Mouse (Mus musculus) erythroid progenitor cell, adult 5-6 weeks (primary cell): ENCODE data around the gene Ap1s2. TPM values are rescaled to one million over a fixed set of nuclear protein-coding genes. Genes with fewer than 3 reads are reported as not detected.

ENCODE experiments used
- ATAC-seq: replicated peaks from 2 replicates; pipeline ENCODE4 v1.8.0; 2016; ENCODE audit warnings: moderate number of reproducible peaks, mild to moderate bottlenecking, moderate TSS enrichment, inconsistent platforms; ENCODE audit not compliant: poor library complexity, low FRiP score, severe bottlenecking
- total RNA-seq, 2 experiments: library from RNA; stranded (forward) in 1 of 2; stranded (reverse) in 1 of 2; fragments of 150-400 nt in 1 of 2; fragments of 186-747, 209-891 nt in 1 of 2; gene quantifications; 2 replicates each; pipeline versions ENCODE4 v1.2.3 to v1.2.4; 2015 to 2017; ENCODE audit warnings: low replicate concordance in 2 of 2

Gene Ap1s2
- total RNA-seq, 2 experiments from 2014 or later = 14.2 to 26.0 TPM

GRCm38 (mm10) chrX:163957803-163958466 lies 49.1 kb downstream of the Ap1s2 start:
- ATAC-seq = peak; percentile 87

GRCm38 (mm10) chrX:163958467-163958875 lies 49.7 kb downstream of the Ap1s2 start, which contains the start of gene Zrsr2:
TSS of gene Zrsr2 (minus strand) at chrX:163958661.
- ATAC-seq = peak; percentile 91

GRCm38 (mm10) chrX:163981092-163981491 lies 72.3 kb downstream of the Ap1s2 start:
- no peak for ATAC-seq

DNA sequence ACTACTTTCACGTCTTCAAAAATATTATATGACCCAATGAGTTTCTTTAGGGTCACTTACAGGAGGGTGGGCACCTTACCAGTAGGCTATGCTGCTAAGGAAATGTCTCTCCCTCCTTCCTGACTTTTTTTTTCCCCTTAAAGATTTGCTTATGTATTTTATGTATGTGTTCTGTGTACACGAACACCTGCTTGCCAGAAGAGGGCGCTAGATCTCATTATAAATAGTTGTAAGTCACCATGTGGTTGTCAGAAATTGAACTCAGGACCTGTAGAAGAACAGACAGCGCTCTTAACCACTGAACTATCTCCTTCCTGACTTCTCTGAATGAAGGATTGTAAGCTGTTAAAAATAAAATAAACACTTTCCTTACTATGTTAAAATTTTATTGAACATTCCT lies 72.7 kb downstream of the Ap1s2 start:
- ATAC-seq = no peak

DNA sequence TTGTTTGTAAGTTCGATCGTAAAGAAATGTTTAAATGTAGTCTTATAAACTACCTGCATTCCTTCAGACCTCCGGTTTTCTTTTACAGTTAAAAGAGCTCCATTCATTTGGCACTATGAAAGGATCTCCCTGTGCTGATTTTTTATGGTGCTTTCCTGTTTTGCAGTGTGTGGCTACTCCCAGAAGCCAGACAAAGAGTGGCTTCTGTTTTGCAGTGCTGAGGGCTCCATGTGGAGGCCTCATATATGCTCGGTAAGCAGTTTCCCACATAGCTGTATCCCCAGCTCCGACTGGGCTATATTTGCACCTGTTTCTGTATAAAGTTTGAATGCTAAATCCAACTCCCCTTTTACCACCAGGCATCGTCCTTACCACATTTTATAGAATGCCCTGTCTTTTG lies 73.3 kb downstream of the Ap1s2 start:
- no peak for ATAC-seq

Other genes with a start within 250 kb of the Ap1s2 start
- gene Rnf138rt1, start 147.7 kb upstream of the Ap1s2 start, total RNA-seq (2015; ENCODE audit: low replicate concordance) = not detected in 2 replicates
- gene Rnf138rt1, start 147.7 kb upstream of the Ap1s2 start, total RNA-seq (2017; ENCODE audit: low replicate concordance) = not detected in 2 replicates
- gene Zrsr2, start 49.6 kb downstream of the Ap1s2 start, total RNA-seq (2015; ENCODE audit: low replicate concordance) = 26.4 and 50.5 TPM in 2 replicates
- 40.2 and 51.1 TPM in 2 replicates for gene Zrsr2, start 49.6 kb downstream of the Ap1s2 start, total RNA-seq (2017; ENCODE audit: low replicate concordance)
- gene Car5b, start 119.0 kb downstream of the Ap1s2 start, total RNA-seq (2015; ENCODE audit: low replicate concordance) = not detected in 2 replicates
- not detected in 2 replicates for gene Car5b, start 119.0 kb downstream of the Ap1s2 start, total RNA-seq (2017; ENCODE audit: low replicate concordance)
- 18.4 and 19.8 TPM in 2 replicates for gene Siah1b, start 167.5 kb downstream of the Ap1s2 start, total RNA-seq (2015; ENCODE audit: low replicate concordance)
- gene Siah1b, start 167.5 kb downstream of the Ap1s2 start, total RNA-seq (2017; ENCODE audit: low replicate concordance) = 17.2 and 20.3 TPM in 2 replicates
- not detected in 2 replicates for gene Cltrn, start 179.8 kb downstream of the Ap1s2 start, total RNA-seq (2015; ENCODE audit: low replicate concordance)
- gene Cltrn, start 179.8 kb downstream of the Ap1s2 start, total RNA-seq (2017; ENCODE audit: low replicate concordance) = not detected in 2 replicates
- gene Ace2, start 230.3 kb downstream of the Ap1s2 start, total RNA-seq (2015; ENCODE audit: low replicate concordance) = not detected in 2 replicates
- not detected in 2 replicates for gene Ace2, start 230.3 kb downstream of the Ap1s2 start, total RNA-seq (2017; ENCODE audit: low replicate concordance)